Mouse (Mus musculus): ENCODE measurements around the gene Il5. TPM values are rescaled to one million over a fixed set of nuclear protein-coding genes. Genes with fewer than 3 reads are reported as not detected.

Il5 gene
- polyA plus RNA-seq, 1 experiment from 2014 or later: not detected

DNA sequence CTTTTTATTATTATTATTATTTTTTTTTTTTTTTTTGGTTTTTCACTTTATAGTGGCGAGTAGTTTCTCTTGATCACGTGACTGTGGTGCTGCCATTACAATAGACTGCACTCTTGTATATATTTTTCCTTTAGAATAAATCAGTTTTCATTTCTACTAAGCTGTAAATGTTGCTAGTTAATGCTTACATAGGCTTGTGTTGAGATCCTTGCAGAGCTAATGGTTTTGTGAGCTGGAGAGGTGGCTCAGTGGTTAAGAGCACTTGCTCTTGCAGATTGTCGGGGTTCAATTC is 12.9 kb upstream of the Il5 start:
- H3K4me3 ChIP-seq (replicated peaks): peak overlapping the region; percentile 87
- peak overlapping the region; percentile 81; the same call in 1 of the 2 replicates for H3K9ac ChIP-seq
- H3K27me3 ChIP-seq: no peaks in the 10 kb centered on the region
- ATAC-seq (ENCODE audit: low read depth) (no peak), DNase-seq (no peak)
- WGBS (ENCODE audit: insufficient replicate concordance): 73% methylated on average over 3 of the region's 3 CpGs
- peak overlapping the region; percentile 89; the same call in 1 of the 2 replicates for H3K27ac ChIP-seq
- peak overlapping the region; percentile 95 for H3K4me2 ChIP-seq
- H3K4me1 ChIP-seq (replicated peaks): peaks cover 33% of the 10 kb centered on the region
- H3K36me3 ChIP-seq: peaks cover 15% of the 10 kb centered on the region
- no peaks in the 10 kb centered on the region for H3K9me3 ChIP-seq (replicated peaks)

DNA sequence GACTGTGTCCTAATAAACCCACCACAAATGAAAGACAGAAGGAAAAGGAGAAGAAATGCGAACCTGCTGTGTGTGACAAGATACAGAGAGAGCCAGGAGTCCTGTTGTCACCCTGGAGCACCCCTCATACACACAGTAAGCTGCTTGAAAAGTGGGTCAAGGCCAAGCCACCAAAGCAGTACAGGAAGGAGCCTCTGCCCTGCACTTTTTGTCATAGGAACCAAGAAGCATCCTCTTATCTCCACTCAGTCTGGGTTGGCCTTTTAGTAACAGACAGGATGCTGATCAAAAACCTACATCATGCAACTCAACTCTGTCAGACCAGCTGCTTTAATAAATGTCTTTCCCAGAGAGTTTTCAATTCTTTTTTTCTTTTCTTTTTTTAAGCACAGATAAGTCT is 893 bp upstream of the Il5 start:
- Histone ChIP-seq H3K9me3 (replicated peaks) (no peaks in the 10 kb centered on the region), H3K4me1 (replicated peaks) (no peaks in the 10 kb centered on the region), H3K27me3 (peaks cover 9% of the 10 kb centered on the region; the same call in 1 of the 2 replicates), H3K4me2 (no peak overlapping the region), H3K36me3 (no peaks in the 10 kb centered on the region), H3K9ac (no peak overlapping the region), H3K27ac (no peak overlapping the region), H3K4me3 (replicated peaks) (no peak overlapping the region)
- DNase-seq (no peak), ATAC-seq (ENCODE audit: low read depth) (no peak)
- WGBS (ENCODE audit: insufficient replicate concordance): 69% methylated on average over 1 of the region's 1 CpGs

DNA sequence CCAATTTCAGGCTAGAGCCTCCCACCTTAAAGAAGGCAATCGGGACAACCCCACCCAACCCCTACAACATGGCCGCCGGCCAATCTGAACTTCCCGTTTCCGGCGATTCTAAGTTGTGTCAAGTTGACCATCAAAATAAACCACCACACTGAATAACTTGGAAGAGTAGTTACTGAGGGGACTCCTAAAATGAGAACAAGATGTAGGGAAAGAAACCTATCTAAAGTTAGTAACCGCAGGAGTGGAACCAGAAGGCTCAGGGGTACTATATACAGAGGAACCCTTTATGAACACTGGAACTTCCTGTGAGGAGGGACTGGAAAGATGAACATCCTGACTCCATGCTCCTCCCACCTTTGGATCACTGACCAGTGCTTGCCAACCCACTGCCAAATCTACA is 10.9 kb downstream of the Il5 start:
- Histone ChIP-seq H3K4me3 (replicated peaks) (no peak overlapping the region), H3K27me3 (peaks cover 6% of the 10 kb centered on the region; the same call in 1 of the 2 replicates), H3K4me2 (no peak overlapping the region), H3K9ac (no peak overlapping the region), H3K36me3 (no peaks in the 10 kb centered on the region), H3K9me3 (replicated peaks) (no peaks in the 10 kb centered on the region), H3K4me1 (replicated peaks) (0 out of 2 replicates have a peak, but pooled peaks cover 9% of the 10 kb centered on the region), H3K27ac (no peak overlapping the region)
- DNase-seq (no peak), ATAC-seq (ENCODE audit: low read depth) (no peak)
- 88% methylated on average over 7 of the region's 7 CpGs for WGBS (ENCODE audit: insufficient replicate concordance)

- DNase-seq: no peak
- H3K9ac ChIP-seq: no peak overlapping the region
- WGBS (ENCODE audit: insufficient replicate concordance): 57% methylated on average over 8 of the region's 8 CpGs
These were observed 11.7 kb downstream of the Il5 start for GRCm38 (mm10) chr11:53732244-53732643.

DNA sequence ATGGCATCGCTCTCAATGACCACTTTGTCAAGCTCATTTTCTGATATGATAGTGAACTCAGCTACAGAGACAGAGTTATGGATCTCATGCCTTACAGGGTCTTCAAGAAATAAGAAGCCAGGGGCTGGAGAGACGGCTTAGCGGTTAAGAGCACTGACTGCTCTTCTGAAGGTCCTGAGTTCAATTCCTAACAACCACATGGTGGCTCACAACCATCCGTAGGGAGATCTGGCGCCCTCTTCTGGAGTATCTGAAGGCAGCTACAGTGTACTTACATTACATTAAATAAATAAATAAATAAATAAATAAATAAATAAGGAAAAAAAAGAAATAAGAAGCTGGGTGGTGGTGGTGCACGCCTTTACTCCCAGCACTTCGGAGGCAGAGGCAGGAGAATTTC is 13.2 kb downstream of the Il5 start:
- Histone ChIP-seq H3K36me3 (no peaks in the 10 kb centered on the region), H3K9ac (no peak overlapping the region), H3K27ac (no peak overlapping the region), H3K27me3 (no peaks in the 10 kb centered on the region), H3K4me1 (replicated peaks) (peaks cover 12% of the 10 kb centered on the region; the same call in 1 of the 2 replicates), H3K9me3 (replicated peaks) (no peaks in the 10 kb centered on the region), H3K4me3 (replicated peaks) (no peak overlapping the region), H3K4me2 (no peak overlapping the region)
- 67% methylated on average over 7 of the region's 7 CpGs for WGBS (ENCODE audit: insufficient replicate concordance)
- no peak for ATAC-seq (ENCODE audit: low read depth)
- DNase-seq: no peak

More at GRCm38 (mm10) chr11:53732244-53732643, 11.7 kb downstream of the Il5 start:
- Histone ChIP-seq H3K4me1 (replicated peaks) (peaks cover 12% of the 10 kb centered on the region; the same call in 1 of the 2 replicates), H3K27ac (no peak overlapping the region), H3K27me3 (peaks cover 6% of the 10 kb centered on the region; the same call in 1 of the 2 replicates), H3K9me3 (replicated peaks) (no peaks in the 10 kb centered on the region), H3K4me2 (no peak overlapping the region), H3K4me3 (replicated peaks) (no peak overlapping the region), H3K36me3 (no peaks in the 10 kb centered on the region)
- no peak for ATAC-seq (ENCODE audit: low read depth)

DNA sequence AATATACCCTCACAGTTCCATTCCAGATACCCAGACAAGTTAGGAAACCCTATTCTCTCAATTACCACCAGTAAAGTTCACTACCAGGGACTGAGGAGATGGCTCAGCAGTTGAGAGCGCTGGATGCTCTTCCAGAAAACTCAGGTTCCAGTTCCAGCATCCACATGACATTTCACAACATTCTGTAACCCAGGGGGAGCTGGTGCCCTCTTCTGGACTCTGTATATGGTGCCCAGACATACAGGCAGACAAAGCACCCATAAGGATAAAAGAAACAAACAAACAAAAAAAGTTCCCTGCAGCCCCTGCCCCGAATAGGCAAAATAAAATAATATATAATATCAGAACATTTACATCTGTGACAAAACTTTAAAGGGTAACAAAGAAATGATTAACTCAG is 13.8 kb downstream of the Il5 start:
- Histone ChIP-seq H3K9ac (no peak overlapping the region), H3K4me3 (replicated peaks) (no peak overlapping the region), H3K36me3 (no peaks in the 10 kb centered on the region), H3K4me1 (replicated peaks) (peaks cover 12% of the 10 kb centered on the region; the same call in 1 of the 2 replicates), H3K4me2 (no peak overlapping the region), H3K27ac (no peak overlapping the region), H3K27me3 (no peaks in the 10 kb centered on the region), H3K9me3 (replicated peaks) (no peaks in the 10 kb centered on the region)
- no peak for DNase-seq
- no peak for ATAC-seq (ENCODE audit: low read depth)
- 73% methylated on average over 2 of the region's 2 CpGs for WGBS (ENCODE audit: insufficient replicate concordance)

DNA sequence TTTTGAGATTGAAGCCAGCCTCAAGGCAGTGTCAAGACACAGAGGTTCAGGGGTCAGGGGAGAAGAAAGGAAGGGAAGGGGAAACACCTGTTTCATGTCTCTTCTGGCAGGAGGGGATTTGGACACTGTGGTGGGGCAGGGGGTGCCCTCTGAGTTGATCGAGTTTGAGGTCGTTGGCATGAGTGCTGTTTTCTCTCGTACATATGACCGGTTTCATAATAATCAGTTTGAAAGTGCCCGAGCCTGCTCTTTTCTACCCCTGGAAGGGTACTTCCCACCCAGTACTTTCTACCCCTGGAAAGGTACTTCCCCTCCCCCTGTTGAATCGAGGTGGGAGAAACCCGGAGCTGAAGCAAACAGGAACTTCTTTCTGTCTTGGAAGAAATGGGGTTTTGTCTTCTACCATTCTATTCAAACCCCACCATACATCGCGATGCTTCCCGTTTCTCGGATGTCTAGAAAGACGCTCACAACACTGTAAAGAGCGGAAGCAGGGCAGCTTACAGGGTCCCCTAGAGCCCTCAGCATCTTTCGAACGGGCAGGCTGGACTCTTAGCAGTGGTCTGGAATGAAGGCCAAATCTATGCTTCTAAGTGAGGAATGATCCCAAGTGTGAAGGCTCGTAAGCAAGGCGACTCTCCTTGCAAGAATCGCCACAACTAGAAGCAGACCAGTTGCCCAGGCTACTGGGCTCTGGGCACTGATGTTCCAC is 14.5 kb downstream of the Il5 start:
- H3K27ac ChIP-seq: no peak overlapping the region
- H3K9ac ChIP-seq: no peak overlapping the region
- H3K4me3 ChIP-seq (replicated peaks): no peak overlapping the region
- no peaks in the 10 kb centered on the region for H3K36me3 ChIP-seq
- ATAC-seq (ENCODE audit: low read depth) (no peak), DNase-seq (no peak)
- H3K9me3 ChIP-seq (replicated peaks): no peaks in the 10 kb centered on the region
- WGBS (ENCODE audit: insufficient replicate concordance): 55% methylated on average over 18 of the region's 18 CpGs
- no peaks in the 10 kb centered on the region for H3K27me3 ChIP-seq
- H3K4me2 ChIP-seq: peak overlapping the region; percentile 59; the same call in 1 of the 2 replicates
- H3K4me1 ChIP-seq (replicated peaks): peaks cover 12% of the 10 kb centered on the region; the same call in 1 of the 2 replicates

- Histone ChIP-seq H3K9ac (0 out of 2 replicates have a peak overlapping the region, but pooled peaks have one; percentile 33), H3K4me3 (replicated peaks) (peak overlapping the region; percentile 35), H3K9me3 (replicated peaks) (no peaks in the 10 kb centered on the region), H3K36me3 (no peaks in the 10 kb centered on the region), H3K27ac (no peak overlapping the region), H3K27me3 (no peaks in the 10 kb centered on the region), H3K4me2 (peak overlapping the region; percentile 59), H3K4me1 (replicated peaks) (peaks cover 12% of the 10 kb centered on the region; the same call in 1 of the 2 replicates)
- 21% methylated on average over 17 of the region's 17 CpGs for WGBS (ENCODE audit: insufficient replicate concordance)
- peak; percentile 75 for ATAC-seq (ENCODE audit: low read depth)
- DNase-seq: peak; percentile 53
These were observed 15.2 kb downstream of the Il5 start for GRCm38 (mm10) chr11:53735682-53736245.

GRCm38 (mm10) chr11:53736771-53737572 is 16.4 kb downstream of the Il5 start:
- Histone ChIP-seq H3K27ac (no peak overlapping the region), H3K27me3 (no peaks in the 10 kb centered on the region), H3K9me3 (replicated peaks) (no peaks in the 10 kb centered on the region), H3K36me3 (no peaks in the 10 kb centered on the region), H3K4me1 (replicated peaks) (peaks cover 12% of the 10 kb centered on the region; the same call in 1 of the 2 replicates), H3K9ac (no peak overlapping the region), H3K4me3 (replicated peaks) (no peak overlapping the region), H3K4me2 (no peak overlapping the region)
- 38% methylated on average over 14 of the region's 14 CpGs for WGBS (ENCODE audit: insufficient replicate concordance)
- ATAC-seq (ENCODE audit: low read depth) (peak; percentile 55), DNase-seq (peak; percentile 59)

DNA sequence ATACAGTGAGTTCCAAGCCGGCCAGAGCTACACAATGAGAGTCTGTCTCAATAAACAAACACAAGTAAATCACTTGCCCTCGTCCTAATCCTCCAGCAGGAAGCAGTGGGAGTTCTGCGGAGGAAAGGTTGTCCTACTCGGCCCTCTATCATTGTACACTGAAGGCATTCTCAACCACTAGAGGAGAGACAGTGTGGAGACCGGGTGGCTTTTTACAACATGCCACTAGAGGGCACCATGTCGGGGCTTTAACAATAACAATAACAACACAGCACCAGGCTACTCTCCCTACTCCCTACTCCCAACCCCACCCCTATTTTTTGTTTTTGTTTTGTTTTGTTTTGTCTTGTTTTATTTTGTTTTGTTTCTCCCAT is 17.0 kb downstream of the Il5 start:
- peak; percentile 47; the same call in 1 of the 2 replicates for ATAC-seq (ENCODE audit: low read depth)

DNA sequence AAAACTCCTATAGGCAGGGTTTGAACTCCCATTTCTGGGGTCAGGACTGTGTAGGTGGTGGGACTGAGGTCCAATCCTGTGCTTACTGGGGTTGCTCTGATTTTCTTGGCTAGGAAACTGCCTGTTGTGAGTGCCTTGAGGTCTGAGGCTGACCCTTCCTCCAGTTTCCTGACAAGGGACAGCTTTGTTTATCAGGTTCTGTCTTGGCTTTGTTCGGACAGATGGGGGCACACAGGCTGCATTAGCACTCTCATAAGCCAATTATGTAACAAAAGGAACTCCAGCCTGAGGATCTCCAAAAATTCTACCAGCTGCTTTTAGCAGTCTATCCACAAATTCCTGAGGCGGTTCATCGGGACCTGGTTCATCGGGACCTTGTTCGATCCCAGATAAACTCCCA is 21.8 kb downstream of the Il5 start:
- H3K27ac ChIP-seq: no peak overlapping the region
- no peak for ATAC-seq (ENCODE audit: low read depth)
- WGBS (ENCODE audit: insufficient replicate concordance): 36% methylated on average over 5 of the region's 5 CpGs
- no peak for DNase-seq
- H3K9ac ChIP-seq: no peak overlapping the region
- H3K4me1 ChIP-seq (replicated peaks): no peaks in the 10 kb centered on the region; the same call in 1 of the 2 replicates
- H3K27me3 ChIP-seq: 0 out of 2 replicates have a peak, but pooled peaks cover 5% of the 10 kb centered on the region
- H3K9me3 ChIP-seq (replicated peaks): no peaks in the 10 kb centered on the region
- no peaks in the 10 kb centered on the region for H3K36me3 ChIP-seq
- no peak overlapping the region for H3K4me3 ChIP-seq (replicated peaks)
- H3K4me2 ChIP-seq: no peak overlapping the region

More for the DNA sequence above, 17.0 kb downstream of the Il5 start:
- no peak overlapping the region for H3K27ac ChIP-seq
- 18% methylated on average over 6 of the region's 6 CpGs for WGBS (ENCODE audit: insufficient replicate concordance)
- H3K4me2 ChIP-seq: no peak overlapping the region
- no peaks in the 10 kb centered on the region for H3K36me3 ChIP-seq
- no peak overlapping the region for H3K4me3 ChIP-seq (replicated peaks)
- DNase-seq: peak; percentile 36
- no peaks in the 10 kb centered on the region for H3K27me3 ChIP-seq
- H3K4me1 ChIP-seq (replicated peaks): peaks cover 12% of the 10 kb centered on the region; the same call in 1 of the 2 replicates
- no peaks in the 10 kb centered on the region for H3K9me3 ChIP-seq (replicated peaks)
- no peak overlapping the region for H3K9ac ChIP-seq
